Mouse (Mus musculus) intestine, postnatal 0 days (tissue): ENCODE results near the gene Rhbdl3. TPM values are rescaled to one million over a fixed set of nuclear protein-coding genes. Genes with fewer than 3 reads are reported as not detected.

Source experiments
- ATAC-seq: fragments of 200-750 bp; cut with Nextera tagmentation; 2 replicates; pipeline ENCODE4 v1.8.0; 2017; ENCODE audit warnings: mild to moderate bottlenecking, moderate TSS enrichment, moderate library complexity
- H3K27ac ChIP-seq: fragments of 300-500 bp; sonication (generic); 2 replicates; pipeline ENCODE4 v1.5.1; 2014; ENCODE audit warnings: mild to moderate bottlenecking, low read depth, low read length, moderate library complexity
- H3K27me3 ChIP-seq: fragments of 300-500 bp; sonication (generic); replicated peaks from 2 replicates; pipeline ENCODE4 v1.6.1; 2014; ENCODE audit warnings: low read length, mixed read lengths; ENCODE audit not compliant: control insufficient read depth, insufficient read depth
- H3K36me3 ChIP-seq: fragments of 300-500 bp; sonication (generic); 2 replicates; pipeline ENCODE4 v1.6.1; 2014; ENCODE audit warnings: mild to moderate bottlenecking, moderate library complexity; ENCODE audit not compliant: control insufficient read depth, insufficient read depth
- H3K4me1 ChIP-seq: fragments of 300-500 bp; sonication (generic); replicated peaks from 2 replicates; pipeline ENCODE4 v1.6.1; 2014; ENCODE audit warnings: antibody characterized with exemption, low read length, mixed read lengths; ENCODE audit not compliant: control insufficient read depth, insufficient read depth
- H3K4me2 ChIP-seq: fragments of 300-500 bp; sonication (generic); replicated peaks from 2 replicates; pipeline ENCODE4 v1.6.1; 2014; ENCODE audit warnings: low read depth, mild to moderate bottlenecking, moderate library complexity
- H3K4me3 ChIP-seq: fragments of 300-500 bp; sonication (generic); 2 replicates; pipeline ENCODE4 v1.5.1; 2014; ENCODE audit warnings: low read depth, low read length
- H3K9ac ChIP-seq: fragments of 300-500 bp; sonication (generic); 2 replicates; pipeline ENCODE4 v1.6.1; 2014; ENCODE audit warnings: mild to moderate bottlenecking, low read depth, low read length
- H3K9me3 ChIP-seq: fragments of 300-500 bp; sonication (generic); 2 replicates; pipeline ENCODE4 v1.6.1; 2016; ENCODE audit warnings: mixed run types; ENCODE audit not compliant: control insufficient read depth
- CTCF ChIP-seq: sonication (generic); IDR thresholded peaks from 2 replicates; pipeline ENCODE4 v1.5.1; 2016; ENCODE audit warnings: low read depth, mild to moderate bottlenecking, control low read depth, antibody characterized with exemption, moderate library complexity
- WGBS: fragments of 180-500 bp; shearing (Covaris S2); extraction: QIAGEN DNeasy Blood & Tissue Kit; methylation state at CpG from one replicate; pipeline ENCODE4 v1.1.7; 2014; 5-methylcytosine and 5-hydroxymethylcytosine counted together
- polyA plus RNA-seq: library from polyadenylated mRNA; unstranded; fragments of >200 nt; fragmentation: Nextera tagmentation; extraction: Ambion mirVana; gene quantifications from 2 replicates; pipeline ENCODE4 v1.2.1, GENCODE M21; 2015

Rhbdl3 gene
- polyA plus RNA-seq, 1 experiment from 2014 or later = 1.3 TPM

DNA sequence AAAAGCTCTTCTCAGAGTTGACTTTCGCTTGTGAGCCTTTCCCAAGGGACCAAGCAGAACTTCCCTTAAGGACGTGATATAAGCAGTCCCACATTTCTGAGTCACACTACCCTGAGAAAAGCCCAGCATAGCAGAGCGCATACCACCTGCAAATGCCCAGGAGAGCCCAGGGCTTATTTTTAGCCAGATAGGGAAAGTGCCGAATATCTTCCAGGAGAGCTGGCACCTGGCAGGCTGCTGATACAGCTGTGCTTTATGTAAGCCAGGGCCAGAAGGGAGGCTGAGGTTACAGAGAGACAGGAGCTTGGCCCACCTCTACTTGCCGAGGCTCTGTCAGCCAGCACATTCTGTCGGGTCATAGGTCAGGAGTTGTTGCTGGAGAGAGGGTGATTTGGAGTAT, 16.1 kb upstream of the Rhbdl3 start:
- no peaks in the 10 kb centered on the region for H3K36me3 ChIP-seq
- no peaks in the 10 kb centered on the region for H3K9me3 ChIP-seq
- no peaks in the 10 kb centered on the region for H3K27me3 ChIP-seq
- no peak overlapping the region for H3K9ac ChIP-seq
- no peaks in the 10 kb centered on the region for H3K4me1 ChIP-seq
- H3K27ac ChIP-seq = no peak overlapping the region
- ATAC-seq = no peak
- no peak overlapping the region for H3K4me2 ChIP-seq
- WGBS = 45% methylated on average over 6 of the region's 6 CpGs
- H3K4me3 ChIP-seq = no peak overlapping the region
- no peak for TF ChIP-seq CTCF

DNA sequence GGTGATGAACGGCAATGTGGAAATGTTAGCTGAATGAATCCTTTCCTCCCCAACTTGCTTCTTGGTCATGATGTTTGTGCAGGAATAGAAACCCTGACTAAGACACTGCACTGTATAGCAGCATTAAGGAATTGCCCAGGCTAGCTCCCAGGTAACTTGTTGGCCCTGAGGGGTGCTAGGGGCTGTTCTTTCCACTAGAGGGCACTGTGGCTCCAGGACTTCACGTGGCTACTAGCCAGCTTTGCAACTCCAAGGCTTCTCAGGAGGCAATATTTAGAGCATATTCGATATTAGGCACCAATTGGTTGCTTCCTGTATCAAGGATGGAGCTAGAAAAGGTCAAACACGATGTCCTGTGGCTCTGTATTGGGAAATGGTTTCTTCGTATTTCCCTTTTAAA, 13.6 kb upstream of the Rhbdl3 start:
- no peak for ATAC-seq
- peak; percentile 92 for TF ChIP-seq CTCF
- Histone ChIP-seq H3K9ac (no peak overlapping the region), H3K9me3 (no peaks in the 10 kb centered on the region), H3K4me2 (no peak overlapping the region), H3K4me1 (no peaks in the 10 kb centered on the region), H3K4me3 (no peak overlapping the region), H3K27me3 (no peaks in the 10 kb centered on the region), H3K27ac (no peak overlapping the region), H3K36me3 (no peaks in the 10 kb centered on the region)
- 14% methylated on average over 5 of the region's 5 CpGs for WGBS

DNA sequence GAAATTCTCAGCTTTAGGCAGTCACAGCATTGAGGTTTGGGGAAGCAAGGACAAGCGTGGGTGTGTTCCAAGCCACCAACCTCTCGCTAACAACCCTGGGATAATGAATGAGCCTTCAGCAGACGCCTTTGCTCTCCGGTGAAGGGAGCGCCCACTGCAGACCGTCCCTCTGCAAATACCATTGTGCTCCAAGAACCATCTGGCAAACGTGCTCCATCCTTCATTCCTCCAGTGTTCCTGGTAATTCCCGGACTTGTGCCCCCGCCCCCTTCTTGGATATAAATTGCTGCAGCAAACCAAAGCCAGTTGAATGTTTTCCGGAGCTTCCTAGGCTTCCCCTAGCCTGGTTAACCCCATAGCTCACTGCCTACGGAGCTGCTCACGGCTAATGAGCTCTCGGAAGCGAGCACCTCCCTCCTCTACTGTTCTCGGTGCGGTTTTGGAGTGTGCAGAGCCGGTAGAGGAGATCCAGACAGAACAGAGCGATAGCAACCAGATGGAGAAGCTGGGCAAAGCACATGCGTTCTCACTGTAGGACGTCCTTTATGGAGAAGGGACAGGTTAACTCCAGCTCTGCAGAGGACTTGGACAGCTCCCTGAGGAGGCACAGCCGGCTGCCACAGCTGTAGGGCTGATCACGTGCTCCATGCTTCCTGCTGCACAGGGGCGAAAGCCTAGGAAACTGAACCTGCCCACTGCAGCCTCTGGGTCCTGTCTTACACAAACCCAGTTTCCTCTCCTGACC, 10.8 kb upstream of the Rhbdl3 start:
- ATAC-seq = peak; percentile 66
- Histone ChIP-seq H3K27ac (no peak overlapping the region; the same call in 1 of the 2 replicates), H3K27me3 (0 out of 2 replicates have a peak, but pooled peaks cover 5% of the 10 kb centered on the region), H3K4me1 (no peaks in the 10 kb centered on the region), H3K9ac (no peak overlapping the region), H3K4me3 (peak overlapping the region; percentile 14; the same call in 1 of the 2 replicates), H3K36me3 (no peaks in the 10 kb centered on the region), H3K9me3 (no peaks in the 10 kb centered on the region), H3K4me2 (peak overlapping the region; percentile 60)
- 0 out of 2 replicates have a peak, but pooled peaks have one; percentile 2 for TF ChIP-seq CTCF
- 1% methylated on average over 23 of the region's 23 CpGs for WGBS

DNA sequence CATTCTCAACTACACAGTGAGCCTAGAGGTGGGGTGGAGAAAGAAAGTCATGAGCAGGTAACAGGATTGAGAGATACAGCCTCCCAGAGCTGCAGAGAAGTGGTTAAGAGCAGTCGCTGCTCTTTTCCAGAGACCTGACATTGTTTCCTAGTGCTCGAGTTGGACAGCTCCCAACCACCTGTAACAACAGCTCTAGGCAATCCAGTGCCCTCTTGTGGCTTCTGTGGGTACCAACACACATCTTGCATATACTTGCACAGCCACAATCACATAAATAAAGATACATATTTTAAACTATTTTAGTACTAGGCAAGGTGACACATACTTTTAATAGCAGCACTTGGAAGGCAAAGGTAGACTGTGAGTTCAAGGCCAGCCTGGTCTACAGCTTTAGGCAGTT, 9.7 kb upstream of the Rhbdl3 start:
- H3K4me1 ChIP-seq = no peaks in the 10 kb centered on the region; the same call in 1 of the 2 replicates
- H3K9me3 ChIP-seq = no peaks in the 10 kb centered on the region
- WGBS = 79% methylated on average over 2 of the region's 2 CpGs
- H3K27me3 ChIP-seq = peaks cover 11% of the 10 kb centered on the region; the same call in 1 of the 2 replicates
- H3K9ac ChIP-seq = no peak overlapping the region
- ATAC-seq = no peak
- no peak overlapping the region for H3K4me2 ChIP-seq
- peak; percentile 43 for TF ChIP-seq CTCF
- H3K27ac ChIP-seq = no peak overlapping the region; the same call in 1 of the 2 replicates
- H3K4me3 ChIP-seq = no peak overlapping the region
- H3K36me3 ChIP-seq = no peaks in the 10 kb centered on the region

DNA sequence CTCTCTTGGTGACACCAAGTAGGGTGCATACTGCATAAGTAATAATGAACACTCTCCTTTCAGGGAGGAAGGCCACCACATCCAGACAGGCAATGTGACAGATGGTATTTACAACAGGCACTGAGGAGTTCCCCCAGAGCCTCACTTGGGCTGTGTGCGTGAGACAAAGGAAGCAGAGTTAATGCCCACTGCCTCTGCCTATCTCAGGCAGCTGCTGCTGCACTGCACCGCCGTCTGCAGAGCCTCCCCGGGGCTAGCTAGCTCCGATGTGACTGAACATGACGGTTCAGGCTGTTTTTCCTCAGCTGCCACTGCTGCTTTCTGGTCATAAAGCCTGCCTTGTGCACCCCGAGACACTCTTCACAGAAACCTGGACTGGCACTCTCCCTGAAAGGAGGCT, 8.2 kb upstream of the Rhbdl3 start:
- Histone ChIP-seq H3K4me2 (no peak overlapping the region), H3K4me3 (no peak overlapping the region), H3K27me3 (peaks cover 17% of the 10 kb centered on the region), H3K27ac (no peak overlapping the region), H3K4me1 (no peaks in the 10 kb centered on the region; the same call in 1 of the 2 replicates), H3K9ac (no peak overlapping the region), H3K9me3 (no peaks in the 10 kb centered on the region), H3K36me3 (no peaks in the 10 kb centered on the region)
- TF ChIP-seq CTCF = no peak
- ATAC-seq = no peak
- WGBS = 59% methylated on average over 7 of the region's 7 CpGs

DNA sequence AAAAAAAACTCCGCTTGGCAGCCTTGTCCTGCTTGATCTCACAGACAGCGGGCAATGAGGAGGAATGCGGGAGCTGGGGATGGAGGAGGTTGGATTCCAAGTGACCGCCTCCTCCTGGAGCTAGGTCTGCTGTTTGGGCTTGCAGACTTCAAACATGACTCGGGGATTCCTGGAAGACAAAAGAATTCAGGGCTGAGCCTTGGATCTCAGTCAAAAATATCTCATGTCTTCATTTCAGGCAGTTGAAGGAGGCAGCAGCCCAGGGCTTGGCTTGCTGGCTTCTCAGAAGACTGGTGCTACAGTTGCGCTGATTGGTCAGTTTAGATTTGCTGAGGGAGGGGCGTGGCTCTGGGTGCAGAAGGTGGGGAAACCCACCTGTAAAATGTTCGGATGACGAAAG, 5.6 kb upstream of the Rhbdl3 start:
- H3K4me1 ChIP-seq = no peaks in the 10 kb centered on the region; the same call in 1 of the 2 replicates
- no peaks in the 10 kb centered on the region for H3K9me3 ChIP-seq
- no peak overlapping the region for H3K4me3 ChIP-seq
- no peak for TF ChIP-seq CTCF
- no peak overlapping the region for H3K9ac ChIP-seq
- no peak overlapping the region for H3K27ac ChIP-seq
- 18% methylated on average over 9 of the region's 9 CpGs for WGBS
- ATAC-seq = no peak
- H3K27me3 ChIP-seq = peaks cover 26% of the 10 kb centered on the region
- H3K4me2 ChIP-seq = no peak overlapping the region
- no peaks in the 10 kb centered on the region for H3K36me3 ChIP-seq
